Mouse (Mus musculus): ENCODE data around the gene Hspg2.
"Not testable (repeated sequence)": the region's sequence is repeated elsewhere in the genome, so short reads cannot be mapped to it uniquely, and the experiment has no call there.

Gene Hspg2

DNA sequence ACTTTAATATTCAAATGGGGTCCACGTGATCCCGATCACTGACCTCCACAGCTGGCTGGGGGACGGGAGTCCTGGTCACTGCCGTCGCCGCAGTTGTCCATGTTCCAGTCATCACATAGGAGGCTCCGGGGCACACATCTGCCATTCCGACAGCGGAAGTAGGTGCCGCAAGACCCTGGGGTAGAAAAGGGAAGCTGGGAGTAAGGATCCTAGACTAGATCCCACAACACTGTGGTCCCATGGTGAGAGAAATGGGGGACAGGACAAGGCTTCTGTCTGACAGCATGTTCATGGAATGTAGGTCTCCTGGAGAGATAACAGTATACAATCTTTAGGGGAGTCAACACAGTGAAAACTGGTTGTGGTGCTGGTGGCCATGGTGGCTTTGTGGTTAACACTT, 105.9 kb downstream of the Hspg2 start, which contains the start of gene Ldlrad2:
Ldlrad2 (minus strand) TSS at position 101 of the 400 bp plus-strand sequence.
- no peak for DNase-seq (ENCODE audit: low spot score in 2 of 2)

DNA sequence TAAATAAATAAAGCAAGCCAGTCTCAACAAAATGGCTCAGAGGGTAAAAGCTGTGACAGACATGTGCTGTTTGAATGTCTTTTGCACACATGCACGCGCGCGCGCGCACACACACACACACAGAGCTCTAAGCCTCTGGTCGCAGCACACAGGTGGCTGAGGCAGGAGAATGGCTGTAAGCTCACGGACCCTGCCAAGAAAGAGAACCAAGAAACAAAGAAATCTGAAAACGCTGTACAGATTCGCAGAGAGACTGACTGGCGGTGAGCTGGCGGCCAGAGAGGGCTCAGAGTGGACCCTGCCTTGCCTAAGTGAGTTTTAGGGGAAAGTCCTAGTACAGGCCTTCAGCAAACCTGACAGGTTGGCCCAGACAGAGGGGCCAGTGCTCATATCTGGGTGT, 108.9 kb downstream of the Hspg2 start:
- no peak for DNase-seq (ENCODE audit: low spot score in 2 of 2)

GRCm38 (mm10) chr4:137578181-137578845, 109.7 kb downstream of the Hspg2 start:
- DNase-seq (ENCODE audit: low spot score in 2 of 2) = peak in 1 of 2 experiments; percentile 38

GRCm38 (mm10) chr4:137579789-137580188, 111.2 kb downstream of the Hspg2 start:
- DNase-seq (ENCODE audit: low spot score in 2 of 2) = no peak

GRCm38 (mm10) chr4:137580299-137580698, 111.7 kb downstream of the Hspg2 start:
- no peak for DNase-seq (ENCODE audit: low spot score in 2 of 2)

- peak in 1 of 2 experiments; percentile 31 for DNase-seq (ENCODE audit: low spot score in 2 of 2)
Observed at GRCm38 (mm10) chr4:137581815-137582214, 113.2 kb downstream of the Hspg2 start.

DNA sequence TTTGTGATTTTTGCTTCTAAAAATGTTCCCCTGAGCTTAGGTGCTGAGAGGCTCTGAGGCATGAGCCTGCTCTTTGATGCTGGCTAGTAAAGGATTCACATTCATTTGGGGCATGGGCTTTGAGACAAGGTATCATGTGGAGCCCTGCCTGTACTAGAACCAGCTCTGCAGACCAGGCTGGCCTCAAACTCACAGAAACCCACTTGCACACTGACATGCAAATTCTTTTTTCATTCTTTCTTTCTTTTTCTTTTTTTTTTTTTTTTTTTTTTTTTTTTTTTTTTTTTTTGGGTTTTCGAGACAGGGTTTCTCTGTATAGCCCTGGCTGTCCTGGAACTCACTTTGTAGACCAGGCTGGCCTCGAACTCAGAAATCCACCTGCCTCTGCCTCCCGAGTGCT, 120.5 kb downstream of the Hspg2 start:
- not testable (repeated sequence) for DNase-seq (ENCODE audit: low spot score in 2 of 2)

GRCm38 (mm10) chr4:137589586-137589985, 121.0 kb downstream of the Hspg2 start:
- DNase-seq (ENCODE audit: low spot score in 2 of 2) = no peak

GRCm38 (mm10) chr4:137590961-137591360, 122.4 kb downstream of the Hspg2 start:
- DNase-seq (ENCODE audit: low spot score in 2 of 2) = no peak

DNA sequence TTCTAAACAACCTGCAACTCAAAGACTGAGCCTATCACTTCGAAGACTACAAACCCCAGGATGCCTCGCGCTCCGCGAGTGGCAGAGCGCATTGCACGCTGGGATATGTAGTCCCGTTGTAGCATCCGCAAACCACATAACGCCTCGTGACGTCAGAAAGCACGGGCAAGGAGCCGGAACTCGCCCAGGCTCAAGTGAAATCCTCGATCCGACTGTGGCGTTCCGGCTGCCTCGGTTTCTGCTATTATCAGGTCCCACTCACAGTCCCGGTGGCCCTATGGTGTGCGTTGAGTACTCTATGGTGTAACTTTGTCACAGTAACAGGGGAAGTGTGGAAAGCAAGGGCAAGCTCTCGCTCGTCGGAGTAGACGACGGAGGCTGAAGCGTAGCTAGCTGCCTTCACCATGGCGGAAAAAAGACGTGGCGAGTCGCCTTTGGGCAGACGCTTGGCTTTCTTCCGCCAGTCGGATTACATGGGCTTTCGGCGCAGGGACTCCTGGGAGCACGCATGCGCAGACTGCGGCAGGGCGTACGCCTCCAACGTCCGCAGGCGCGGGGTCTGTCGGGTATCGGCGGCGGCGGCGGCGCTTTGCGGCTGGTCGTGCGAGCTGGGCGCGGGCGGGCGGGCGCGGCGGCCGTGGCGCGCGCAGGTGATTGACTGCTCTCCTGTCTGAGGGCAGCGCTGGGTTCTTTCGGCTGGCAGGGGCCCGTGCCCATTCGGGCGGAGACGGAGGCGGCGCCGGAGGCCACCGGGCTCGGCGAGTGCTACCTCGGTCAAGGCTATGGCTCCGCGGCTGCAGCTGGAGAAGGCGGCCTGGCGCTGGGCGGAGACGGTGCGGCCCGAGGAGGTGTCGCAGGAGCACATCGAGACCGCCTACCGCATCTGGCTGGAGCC, 125.3 kb downstream of the Hspg2 start, which contains the start of gene Usp48:
Usp48 (plus strand) TSS at position 155 of the 895 bp plus-strand sequence.
- peak; percentile 98 to 99 for DNase-seq (ENCODE audit: low spot score in 2 of 2)

DNA sequence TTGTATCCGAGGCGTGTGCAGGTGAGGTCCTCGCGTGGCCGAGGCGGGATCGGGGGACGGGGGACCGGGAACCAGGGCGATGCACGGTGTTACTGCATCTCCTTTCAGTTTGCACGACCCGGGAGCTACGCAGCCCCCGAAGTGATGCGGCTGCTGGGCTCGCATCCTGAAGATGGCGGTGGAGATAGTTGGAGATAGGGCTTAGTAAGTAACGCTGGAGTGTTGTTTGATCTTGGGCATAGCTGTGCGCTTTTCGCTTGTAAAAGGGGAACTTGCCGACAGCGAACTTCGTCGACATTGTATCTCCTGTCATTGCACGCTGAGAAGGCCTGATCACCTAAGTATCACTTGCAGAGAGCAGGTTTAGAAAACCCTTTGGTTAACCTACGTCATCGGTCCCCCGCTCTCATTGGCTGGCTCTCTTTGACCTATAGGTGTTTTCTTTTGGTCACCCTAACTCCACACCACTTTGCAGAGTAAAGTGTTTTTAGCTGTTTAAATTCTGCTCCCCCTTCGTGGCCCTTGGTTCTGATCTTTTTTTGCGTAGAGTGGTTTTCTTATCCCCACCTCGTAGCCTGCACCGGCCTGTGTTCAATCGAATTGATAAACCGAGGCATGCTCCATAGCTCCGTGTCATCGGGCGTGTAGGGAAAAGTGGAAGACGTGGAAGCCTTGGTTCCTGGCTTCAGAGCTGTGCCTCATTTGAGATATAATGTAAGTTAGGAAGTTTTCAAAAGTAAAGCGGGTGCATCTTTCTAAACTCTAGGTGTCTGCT, 126.1 kb downstream of the Hspg2 start:
- DNase-seq (ENCODE audit: low spot score in 2 of 2) = peak; percentile 20 to 39

DNA sequence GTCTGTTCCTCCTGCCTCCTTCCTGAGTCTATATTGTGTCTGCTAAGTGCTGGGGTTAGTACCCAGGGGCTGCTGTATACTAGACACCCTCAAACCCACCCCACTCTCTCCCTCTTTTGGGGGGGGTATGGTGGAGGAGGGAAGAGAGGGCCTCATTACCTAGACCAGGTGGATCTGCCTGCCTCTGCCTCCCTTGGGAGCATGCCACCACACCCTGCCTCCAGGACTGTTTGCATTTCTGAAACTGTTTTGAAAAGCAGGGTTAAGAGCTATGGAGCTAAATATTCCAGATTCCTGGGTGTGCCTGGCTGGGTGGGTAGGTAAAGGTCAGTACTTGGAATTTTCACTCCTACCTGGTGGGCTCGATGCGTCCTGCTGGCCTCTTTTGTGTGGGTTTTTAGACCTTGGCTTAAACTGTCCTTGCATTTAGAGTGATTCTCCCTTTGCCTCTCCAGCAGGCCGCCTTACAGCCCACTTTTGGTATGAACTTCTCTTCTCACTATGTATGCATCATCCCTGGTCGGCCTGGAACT, 128.6 kb downstream of the Hspg2 start:
- DNase-seq (ENCODE audit: low spot score in 2 of 2) = no peak

GRCm38 (mm10) chr4:137598577-137598976, 130.0 kb downstream of the Hspg2 start:
- no peak for DNase-seq (ENCODE audit: low spot score in 2 of 2)

GRCm38 (mm10) chr4:137603449-137604171, 135.0 kb downstream of the Hspg2 start:
- DNase-seq (ENCODE audit: low spot score in 2 of 2) = no peak

GRCm38 (mm10) chr4:137607023-137607422, 138.5 kb downstream of the Hspg2 start:
- DNase-seq (ENCODE audit: low spot score in 2 of 2) = no peak

GRCm38 (mm10) chr4:137609281-137609680, 140.7 kb downstream of the Hspg2 start:
- DNase-seq (ENCODE audit: low spot score in 2 of 2) = no peak

GRCm38 (mm10) chr4:137609702-137610101, 141.1 kb downstream of the Hspg2 start:
- peak in 1 of 2 experiments; percentile 7 for DNase-seq (ENCODE audit: low spot score in 2 of 2)

DNA sequence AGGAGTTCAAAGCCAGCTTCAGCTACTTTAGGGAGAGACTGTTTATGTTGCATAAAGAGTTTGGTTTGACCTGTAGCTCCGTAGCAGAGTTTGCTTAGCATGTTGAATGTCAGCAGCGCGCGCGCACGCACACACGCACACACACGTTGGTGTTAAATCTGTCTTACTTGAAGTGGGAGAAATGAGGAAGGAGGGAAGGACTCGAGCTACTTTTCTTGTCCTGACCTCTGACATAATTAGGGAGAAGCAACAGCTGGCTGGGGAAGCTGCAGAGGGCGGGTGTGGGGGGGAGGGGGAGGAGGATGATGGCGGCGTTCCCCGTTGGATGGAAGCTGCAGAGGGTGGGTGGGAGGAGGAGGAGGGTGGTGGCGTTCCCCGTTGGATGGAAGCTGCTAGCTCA, 141.7 kb downstream of the Hspg2 start:
- no peak for DNase-seq (ENCODE audit: low spot score in 2 of 2)
